In the genomic region with DNA sequence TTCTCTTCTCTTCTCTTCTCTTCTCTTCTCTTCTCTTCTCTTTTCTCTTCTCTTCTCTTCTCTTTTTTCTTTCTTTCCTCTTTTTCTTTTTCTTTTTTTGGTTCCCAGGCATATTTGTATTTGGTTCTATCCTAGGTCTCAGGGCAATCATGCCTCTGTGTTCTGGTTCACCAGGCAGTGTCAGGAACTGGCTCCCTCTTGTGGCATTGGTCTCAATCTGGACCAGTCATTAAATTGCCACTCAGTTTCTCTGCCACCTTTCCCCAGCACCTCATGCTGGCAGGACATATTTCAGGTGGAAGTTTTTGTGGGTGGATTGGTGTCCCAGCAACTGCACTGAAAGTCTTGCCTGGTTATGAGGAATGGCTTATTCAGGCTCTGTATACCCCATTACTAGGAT, we compare ENCODE assay signal across 8 mouse cellular contexts. TPM values are rescaled to one million over a fixed set of nuclear protein-coding genes. Genes with fewer than 3 reads are reported as not detected.
A peak's percentile ranks its signal among the peaks of the same experiment; 100 is the strongest.
DNase-seq lines count a peak whose midpoint lies in the region; ATAC-seq and TF ChIP-seq lines count a peak whose summit lies in the region.
"Had no signal": no experiment of that assay in that cellular context is flagged by ENCODE, and none has a peak within 500 bp of the region (broad histone marks: within the 10 kb centered on the region; RNA-seq: fewer than 3 reads in every experiment).

No protein-coding gene starts in this region.

- no peaks in the 10 kb centered on the region for H3K79me2 ChIP-seq in liver, adult 2 months (ENCODE audit: control insufficient read depth, insufficient read depth, low read length)

- no peak overlapping the region for H3K4me3 ChIP-seq in liver, adult 2 months (ENCODE audit: insufficient read depth, low read depth, low read length)
- no peak overlapping the region for H3K4me3 ChIP-seq in liver, embryonic 11.5 days (ENCODE audit: low read depth, low read length)
- H3K4me3 ChIP-seq in midbrain, embryonic 15.5 days, result no peak overlapping the region
- H3K4me3 ChIP-seq: limb, embryonic 12.5 days had no signal

- no peaks in the 10 kb centered on the region for H3K27me3 ChIP-seq in liver, adult 2 months (ENCODE audit: control insufficient read depth, insufficient read depth, low read length)
- no peaks in the 10 kb centered on the region for H3K27me3 ChIP-seq in liver, embryonic 11.5 days (replicated peaks; ENCODE audit: control insufficient read depth, insufficient read depth, low read length)
- no peaks in the 10 kb centered on the region for H3K27me3 ChIP-seq in midbrain, embryonic 15.5 days (replicated peaks)
- H3K27me3 ChIP-seq: limb, embryonic 12.5 days had no signal

- DNase-seq in liver, adult 2 months (ENCODE audit: extremely low read depth, low read depth, low spot score), result peak; percentile 39
- DNase-seq in liver, embryonic 11.5 days (ENCODE audit: low spot score), result no peak
- peak; percentile 1 for DNase-seq in adrenal gland, adult 8-10 months
- peak; percentile 30 for DNase-seq in forelimb bud, embryonic 11.5 days (ENCODE audit: low read depth, low spot score)
- DNase-seq in lung, postnatal 36 days, result peak; percentile 69

- H3K9ac ChIP-seq in liver, adult 2 months (ENCODE audit: low read depth, low read length), result no peak overlapping the region
- no peak overlapping the region for H3K9ac ChIP-seq in liver, embryonic 11.5 days (ENCODE audit: low read depth, low read length)
- H3K9ac ChIP-seq in midbrain, embryonic 15.5 days, result no peak overlapping the region
- H3K9ac ChIP-seq: limb, embryonic 12.5 days had no signal

- H3K9me3 ChIP-seq in liver, embryonic 11.5 days (ENCODE audit: control insufficient read depth, low read length), result no peaks in the 10 kb centered on the region
- H3K9me3 ChIP-seq in midbrain, embryonic 15.5 days, result no peaks in the 10 kb centered on the region
- H3K9me3 ChIP-seq: limb, embryonic 12.5 days had no signal

- no peak overlapping the region for H3K27ac ChIP-seq in liver, adult 2 months (replicated peaks; ENCODE audit: insufficient read depth, low read depth, low read length)
- H3K27ac ChIP-seq in liver, embryonic 11.5 days (ENCODE audit: low read depth, low read length), result no peak overlapping the region
- H3K27ac ChIP-seq in midbrain, embryonic 15.5 days, result no peak overlapping the region
- H3K27ac ChIP-seq: limb, embryonic 12.5 days had no signal

- peak; percentile 66; the same call in 1 of the 2 replicates for TF ChIP-seq CTCF in liver, adult 2 months (IDR thresholded peaks at IDR 0.05; ENCODE audit: low read depth, low read length)

- no peak overlapping the region for H3K4me2 ChIP-seq in liver, embryonic 11.5 days
- no peak overlapping the region for H3K4me2 ChIP-seq in midbrain, embryonic 15.5 days
- H3K4me2 ChIP-seq: limb, embryonic 12.5 days had no signal

- no peak for ATAC-seq in liver, embryonic 11.5 days (replicated peaks; ENCODE audit: low FRiP score)
- ATAC-seq in cerebellum, adult (ENCODE audit: insufficient number of reproducible peaks, low FRiP score, low TSS enrichment), result no peak
- ATAC-seq in midbrain, embryonic 15.5 days (replicated peaks), result no peak

- no peaks in the 10 kb centered on the region for H3K36me3 ChIP-seq in liver, adult 2 months (ENCODE audit: control insufficient read depth, insufficient read depth, low read length)
- H3K36me3 ChIP-seq in liver, embryonic 11.5 days (ENCODE audit: control insufficient read depth, insufficient read depth, low read length), result no peaks in the 10 kb centered on the region
- no peaks in the 10 kb centered on the region for H3K36me3 ChIP-seq in midbrain, embryonic 15.5 days (replicated peaks)
- H3K36me3 ChIP-seq: limb, embryonic 12.5 days had no signal

- TF ChIP-seq POLR2A in liver, adult 2 months (IDR thresholded peaks at IDR 0.05; ENCODE audit: extremely low read depth, insufficient read depth, low read length), result no peak

- H3K4me1 ChIP-seq in liver, adult 2 months (ENCODE audit: control insufficient read depth, insufficient read depth, low read length), result no peaks in the 10 kb centered on the region
- H3K4me1 ChIP-seq in liver, embryonic 11.5 days (replicated peaks; ENCODE audit: control insufficient read depth, insufficient read depth, low read length), result no peaks in the 10 kb centered on the region
- H3K4me1 ChIP-seq in midbrain, embryonic 15.5 days, result no peaks in the 10 kb centered on the region
- H3K4me1 ChIP-seq: limb, embryonic 12.5 days had no signal

RNA-seq across cellular contexts. Expression of a gene that starts 57.8 kb away (rescaled TPM):
- 107 and 121 TPM in 2 replicates for total RNA-seq in liver, adult 2 months (2014; rRNA removed)
- 35.3 and 39.8 TPM in 2 replicates for polyA plus RNA-seq in liver, adult 2 months (2012; rRNA removed)
- 5.5 and 6.1 TPM in 2 replicates for polyA plus RNA-seq in liver, embryonic 11.5 days (2014; fragmentation: Nextera tagmentation; extraction: Ambion mirVana)
- total RNA-seq in adrenal gland, adult 8-10 months (2022), result 1 to 10 TPM; 2.7 to 7.0 (median 4.2) TPM
- 0.69 and 1.1 TPM in 2 replicates for polyA plus RNA-seq in midbrain, embryonic 15.5 days (2015; fragmentation: Nextera tagmentation; extraction: Ambion mirVana)
